Mouse (Mus musculus): Measurements from ENCODE around the gene Cgnl1. TPM values are rescaled to one million over a fixed set of nuclear protein-coding genes. Genes with fewer than 3 reads are reported as not detected.

The Cgnl1 gene
- polyA plus RNA-seq (2021; fragmentation: Nextera tagmentation): 1.4 and 4.7 TPM in 2 replicates
- long read RNA-seq, experiment 1, partial matches to known transcripts: 5 of 7 reads
- long read RNA-seq, experiment 1, other reads (novel, unspliced or antisense): 2 of 7 reads
- long read RNA-seq, experiment 2, full-length matches to known transcripts: 1 of 17 reads
- long read RNA-seq, experiment 2, partial matches to known transcripts: 12 of 17 reads
- long read RNA-seq, experiment 2, other reads (novel, unspliced or antisense): 4 of 17 reads

GRCm38 (mm10) chr9:71770991-71771767, at the start of gene Cgnl1:
Gene Cgnl1, minus strand, starts transcription at chr9:71771602.

GRCm38 (mm10) chr9:71591938-71592548, 179.4 kb downstream of the Cgnl1 start, which contains the start of gene Myzap:
Gene Myzap, minus strand, starts transcription at chr9:71592360.

Other genes with a start within 250 kb of the Cgnl1 start
- gene Myzap, start 179.2 kb downstream of the Cgnl1 start, polyA plus RNA-seq (2021; fragmentation: Nextera tagmentation): 0.36 and 0.39 TPM in 2 replicates